Mouse (Mus musculus) limb, embryonic 10.5 days (tissue): ENCODE data around the gene Ndufa11. TPM values are rescaled to one million over a fixed set of nuclear protein-coding genes. Genes with fewer than 3 reads are reported as not detected.

Experiments used
- DNase-seq: peaks from one replicate; pipeline ENCODE4 v3.0.0-alpha.2; 2017; ENCODE audit warnings: low spot score
- H3K27ac ChIP-seq: fragments of 300-500 bp; sonication (generic); 2 replicates; pipeline ENCODE4 v1.5.1; 2016; ENCODE audit warnings: mild to moderate bottlenecking
- H3K27me3 ChIP-seq: fragments of 300-500 bp; sonication (generic); 2 replicates; pipeline ENCODE4 v1.6.1; 2016; ENCODE audit warnings: low read depth, mild to moderate bottlenecking; ENCODE audit not compliant: poor library complexity, severe bottlenecking
- H3K36me3 ChIP-seq: fragments of 300-500 bp; sonication (generic); 2 replicates; pipeline ENCODE4 v1.6.1; 2016; ENCODE audit warnings: mild to moderate bottlenecking, moderate library complexity
- H3K4me1 ChIP-seq: fragments of 300-500 bp; sonication (generic); 2 replicates; pipeline ENCODE4 v1.6.1; 2016
- H3K4me3 ChIP-seq: fragments of 300-500 bp; sonication (generic); 2 replicates; pipeline ENCODE4 v1.5.1; 2016; ENCODE audit warnings: mild to moderate bottlenecking, moderate library complexity
- H3K9me3 ChIP-seq: fragments of 300-500 bp; sonication (generic); replicated peaks from 2 replicates; pipeline ENCODE4 v1.6.1; 2016; ENCODE audit warnings: mild to moderate bottlenecking
- WGBS: fragments of 180-500 bp; shearing (Covaris S2); methylation state at CpG from one replicate; pipeline ENCODE4 v1.1.7; 2016; 5-methylcytosine and 5-hydroxymethylcytosine counted together
- polyA plus RNA-seq: library from polyadenylated mRNA; unstranded; fragments of >200 nt; fragmentation: Nextera tagmentation; extraction: Ambion mirVana; gene quantifications from 2 replicates; pipeline ENCODE4 v1.2.1, GENCODE M21; 2016

Gene Ndufa11
- polyA plus RNA-seq, 1 experiment from 2014 or later = 437 TPM

- H3K4me3 ChIP-seq = peak overlapping the region; percentile 4; the same call in 1 of the 2 replicates
- peaks cover 44% of the 10 kb centered on the region for H3K4me1 ChIP-seq
- H3K27ac ChIP-seq = peak overlapping the region; percentile 56; the same call in 1 of the 2 replicates
- DNase-seq = no peak
- no peaks in the 10 kb centered on the region for H3K9me3 ChIP-seq
- H3K27me3 ChIP-seq = peaks cover 12% of the 10 kb centered on the region
- H3K36me3 ChIP-seq = peaks cover 35% of the 10 kb centered on the region
- 3% methylated on average over 7 of the region's 7 CpGs for WGBS
Observed at GRCm38 (mm10) chr17:56727029-56727649, 9.6 kb downstream of the Ndufa11 start.

GRCm38 (mm10) chr17:56727659-56728058, 10.1 kb downstream of the Ndufa11 start:
- H3K27ac ChIP-seq = peak overlapping the region; percentile 56
- DNase-seq = peak; percentile 59
- peak overlapping the region; percentile 4; the same call in 1 of the 2 replicates for H3K4me3 ChIP-seq
- no peaks in the 10 kb centered on the region for H3K9me3 ChIP-seq
- H3K36me3 ChIP-seq = peaks cover 30% of the 10 kb centered on the region
- peaks cover 39% of the 10 kb centered on the region for H3K4me1 ChIP-seq
- peaks cover 12% of the 10 kb centered on the region for H3K27me3 ChIP-seq
- WGBS = 6% methylated on average over 12 of the region's 12 CpGs

GRCm38 (mm10) chr17:56728117-56728516, 10.6 kb downstream of the Ndufa11 start:
- Histone ChIP-seq H3K27ac (peak overlapping the region; percentile 47; the same call in 1 of the 2 replicates), H3K36me3 (peaks cover 25% of the 10 kb centered on the region), H3K9me3 (no peaks in the 10 kb centered on the region), H3K4me1 (peaks cover 36% of the 10 kb centered on the region), H3K27me3 (peaks cover 12% of the 10 kb centered on the region), H3K4me3 (0 out of 2 replicates have a peak overlapping the region, but pooled peaks have one; percentile 4)
- 22% methylated on average over 12 of the region's 12 CpGs for WGBS
- no peak for DNase-seq

GRCm38 (mm10) chr17:56729151-56729550, 11.6 kb downstream of the Ndufa11 start:
- Histone ChIP-seq H3K4me3 (no peak overlapping the region), H3K9me3 (no peaks in the 10 kb centered on the region), H3K4me1 (peaks cover 40% of the 10 kb centered on the region), H3K36me3 (peaks cover 15% of the 10 kb centered on the region), H3K27me3 (peaks cover 14% of the 10 kb centered on the region), H3K27ac (no peak overlapping the region)
- DNase-seq = no peak
- WGBS = 68% methylated on average over 6 of the region's 6 CpGs

GRCm38 (mm10) chr17:56729656-56730055, 12.1 kb downstream of the Ndufa11 start:
- H3K4me1 ChIP-seq = peaks cover 40% of the 10 kb centered on the region
- peaks cover 17% of the 10 kb centered on the region for H3K27me3 ChIP-seq
- no peak for DNase-seq
- peak overlapping the region; percentile 63; the same call in 1 of the 2 replicates for H3K27ac ChIP-seq
- H3K4me3 ChIP-seq = no peak overlapping the region
- peaks cover 10% of the 10 kb centered on the region; the same call in 1 of the 2 replicates for H3K36me3 ChIP-seq
- 65% methylated on average over 2 of the region's 2 CpGs for WGBS
- H3K9me3 ChIP-seq = no peaks in the 10 kb centered on the region

- no peaks in the 10 kb centered on the region for H3K36me3 ChIP-seq
- no peak for DNase-seq
- WGBS = 42% methylated on average over 8 of the region's 8 CpGs
- no peak overlapping the region for H3K27ac ChIP-seq
- H3K27me3 ChIP-seq = peaks cover 12% of the 10 kb centered on the region; the same call in 1 of the 2 replicates
- H3K9me3 ChIP-seq = no peaks in the 10 kb centered on the region
- no peak overlapping the region for H3K4me3 ChIP-seq
- peaks cover 6% of the 10 kb centered on the region; the same call in 1 of the 2 replicates for H3K4me1 ChIP-seq
Observed at GRCm38 (mm10) chr17:56736534-56736933, 19.0 kb downstream of the Ndufa11 start.

GRCm38 (mm10) chr17:56738221-56738620, 20.7 kb downstream of the Ndufa11 start:
- Histone ChIP-seq H3K36me3 (no peaks in the 10 kb centered on the region), H3K4me1 (peaks cover 3% of the 10 kb centered on the region; the same call in 1 of the 2 replicates), H3K4me3 (no peak overlapping the region), H3K9me3 (no peaks in the 10 kb centered on the region), H3K27ac (no peak overlapping the region), H3K27me3 (peaks cover 12% of the 10 kb centered on the region; the same call in 1 of the 2 replicates)
- DNase-seq = no peak
- 84% methylated on average over 10 of the region's 10 CpGs for WGBS

- Histone ChIP-seq H3K27ac (no peak overlapping the region), H3K9me3 (no peaks in the 10 kb centered on the region), H3K27me3 (peaks cover 7% of the 10 kb centered on the region; the same call in 1 of the 2 replicates), H3K4me1 (no peaks in the 10 kb centered on the region), H3K4me3 (no peak overlapping the region), H3K36me3 (no peaks in the 10 kb centered on the region)
- 85% methylated on average over 17 of the region's 17 CpGs for WGBS
- DNase-seq = no peak
Observed at GRCm38 (mm10) chr17:56740118-56740787, 22.7 kb downstream of the Ndufa11 start.

GRCm38 (mm10) chr17:56740788-56741160, 23.2 kb downstream of the Ndufa11 start:
- Histone ChIP-seq H3K4me3 (no peak overlapping the region), H3K4me1 (no peaks in the 10 kb centered on the region), H3K27me3 (peaks cover 7% of the 10 kb centered on the region; the same call in 1 of the 2 replicates), H3K27ac (no peak overlapping the region), H3K36me3 (no peaks in the 10 kb centered on the region), H3K9me3 (no peaks in the 10 kb centered on the region)
- 74% methylated on average over 17 of the region's 17 CpGs for WGBS
- no peak for DNase-seq

- Histone ChIP-seq H3K4me1 (no peaks in the 10 kb centered on the region), H3K27me3 (0 out of 2 replicates have a peak, but pooled peaks cover 7% of the 10 kb centered on the region), H3K27ac (no peak overlapping the region), H3K4me3 (no peak overlapping the region), H3K36me3 (no peaks in the 10 kb centered on the region), H3K9me3 (no peaks in the 10 kb centered on the region)
- 59% methylated on average over 5 of the region's 5 CpGs for WGBS
- no peak for DNase-seq
Observed at GRCm38 (mm10) chr17:56744173-56744572, 26.6 kb downstream of the Ndufa11 start.

GRCm38 (mm10) chr17:56751404-56752072, 34.0 kb downstream of the Ndufa11 start:
- peak overlapping the region; percentile 56 for H3K27ac ChIP-seq

GRCm38 (mm10) chr17:56753452-56753851, 35.9 kb downstream of the Ndufa11 start:
- DNase-seq = no peak
- H3K27ac ChIP-seq = no peak overlapping the region
- H3K27me3 ChIP-seq = peaks cover 85% of the 10 kb centered on the region
- peaks cover 60% of the 10 kb centered on the region for H3K4me1 ChIP-seq
- no peak overlapping the region for H3K4me3 ChIP-seq
- H3K9me3 ChIP-seq = no peaks in the 10 kb centered on the region; the same call in 1 of the 2 replicates
- H3K36me3 ChIP-seq = 0 out of 2 replicates have a peak, but pooled peaks cover 3% of the 10 kb centered on the region
- 30% methylated on average over 15 of the region's 15 CpGs for WGBS

More at GRCm38 (mm10) chr17:56751404-56752072, 34.0 kb downstream of the Ndufa11 start:
- no peaks in the 10 kb centered on the region; the same call in 1 of the 2 replicates for H3K9me3 ChIP-seq
- peak; percentile 70 for DNase-seq
- peaks cover 41% of the 10 kb centered on the region for H3K4me1 ChIP-seq
- H3K36me3 ChIP-seq = 0 out of 2 replicates have a peak, but pooled peaks cover 3% of the 10 kb centered on the region
- WGBS = 22% methylated on average over 71 of the region's 71 CpGs
- peaks cover 75% of the 10 kb centered on the region for H3K27me3 ChIP-seq
- peak overlapping the region; percentile 32 for H3K4me3 ChIP-seq
